Mouse (Mus musculus): ENCODE results near the gene Izumo1r.
"Not testable (repeated sequence)": the region's sequence is repeated elsewhere in the genome, so short reads cannot be mapped to it uniquely, and the experiment has no call there.

Izumo1r gene

GRCm38 (mm10) chr9:14904741-14905475 is 1.2 kb upstream of the Izumo1r start:
- peak; percentile 25 for DNase-seq

DNA sequence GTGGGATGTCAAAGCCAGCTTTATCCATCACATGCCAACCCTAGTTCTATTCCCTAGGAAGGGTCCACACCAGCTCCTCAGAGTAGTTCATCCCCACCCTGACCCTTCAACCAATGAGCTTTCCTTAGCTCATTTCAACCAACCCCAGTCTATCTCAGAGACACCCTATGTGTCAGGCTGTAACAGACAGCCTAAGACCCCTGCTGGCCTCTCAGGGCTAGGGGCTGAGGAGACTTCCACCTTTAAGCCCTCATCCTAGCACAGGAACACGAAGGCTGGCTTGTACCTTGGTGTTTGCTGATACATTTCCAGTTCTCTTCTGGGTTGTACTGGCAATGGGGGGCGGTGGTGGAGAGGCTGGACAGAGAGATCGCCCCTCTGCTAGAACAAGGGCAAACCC is 743 bp downstream of the Izumo1r start:
- DNase-seq = no peak

GRCm38 (mm10) chr9:14902416-14902815 is 1.3 kb downstream of the Izumo1r start:
- no peak for DNase-seq

DNA sequence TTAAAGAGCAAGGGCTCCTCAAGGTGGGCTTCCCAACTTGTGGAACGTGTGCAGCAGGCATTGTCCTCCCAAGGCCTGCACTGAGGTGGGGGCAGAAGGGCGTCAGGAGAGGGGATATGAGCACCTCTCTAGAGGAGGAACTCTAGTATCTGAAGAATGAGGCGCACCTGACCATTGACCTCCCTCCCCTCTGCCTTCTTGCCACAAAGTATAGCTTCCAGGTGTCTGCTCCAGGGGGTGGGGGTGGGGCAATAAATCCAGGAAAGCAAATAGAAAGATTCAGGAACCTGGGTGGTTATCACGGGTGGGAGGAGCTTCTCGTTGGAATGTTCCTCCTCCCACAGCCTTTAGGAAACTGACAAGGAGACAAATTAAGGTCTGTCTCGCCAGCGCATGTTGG is 2.0 kb downstream of the Izumo1r start:
- DNase-seq = no peak

GRCm38 (mm10) chr9:14897102-14897501 is 6.6 kb downstream of the Izumo1r start:
- no peak for DNase-seq

DNA sequence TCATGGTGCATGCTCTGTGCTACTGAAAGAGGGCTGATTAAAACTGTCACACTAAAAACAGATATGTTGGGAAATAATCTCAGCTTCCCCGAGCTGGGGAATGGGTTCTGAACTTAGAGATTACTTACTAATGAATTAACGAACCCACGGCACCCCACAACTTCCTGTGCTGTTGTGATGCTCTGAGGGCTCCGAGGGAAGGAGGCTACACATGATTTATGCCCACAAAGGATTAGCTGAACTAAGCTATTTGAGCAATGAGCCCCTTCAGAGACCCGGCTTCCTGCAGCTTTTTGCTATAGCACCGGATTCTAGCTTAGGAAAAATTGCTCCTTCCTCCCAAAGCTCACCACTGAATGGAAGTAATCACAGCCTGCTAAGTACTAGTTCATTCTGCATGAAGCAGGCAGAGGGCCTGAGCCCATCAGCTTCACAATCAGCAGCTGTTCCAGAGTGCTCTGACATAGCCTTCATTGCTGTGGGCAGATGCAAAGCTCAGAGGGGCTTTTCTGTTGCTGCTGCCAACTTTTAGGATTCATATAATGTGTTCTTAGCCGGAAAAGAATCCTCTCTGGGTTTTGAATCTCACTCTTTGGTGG is 8.4 kb downstream of the Izumo1r start:
- DNase-seq = no peak

DNA sequence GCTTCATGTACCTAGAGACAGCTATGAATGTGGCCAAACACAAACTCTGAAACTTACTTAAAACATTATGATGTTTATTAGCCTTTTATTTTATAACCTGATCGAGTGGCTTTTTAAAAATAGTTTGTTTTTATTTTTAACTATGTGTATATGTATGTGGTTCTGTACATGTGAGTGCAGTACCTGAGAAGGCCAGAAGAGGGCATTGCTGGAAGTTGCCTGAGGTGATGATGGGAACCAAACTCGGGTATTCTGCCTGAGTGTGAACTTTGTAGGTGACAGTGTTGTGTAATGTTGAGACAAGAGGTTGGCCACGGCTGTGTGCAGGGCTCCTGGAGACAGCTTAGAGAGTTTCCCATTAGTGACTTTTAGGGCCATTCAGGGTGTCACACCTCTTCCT is 9.1 kb downstream of the Izumo1r start:
- no peak for DNase-seq

- DNase-seq = no peak
Observed at GRCm38 (mm10) chr9:14893388-14893787, 10.4 kb downstream of the Izumo1r start.

- DNase-seq = no peak
Observed at GRCm38 (mm10) chr9:14891891-14892290, 11.9 kb downstream of the Izumo1r start.

DNA sequence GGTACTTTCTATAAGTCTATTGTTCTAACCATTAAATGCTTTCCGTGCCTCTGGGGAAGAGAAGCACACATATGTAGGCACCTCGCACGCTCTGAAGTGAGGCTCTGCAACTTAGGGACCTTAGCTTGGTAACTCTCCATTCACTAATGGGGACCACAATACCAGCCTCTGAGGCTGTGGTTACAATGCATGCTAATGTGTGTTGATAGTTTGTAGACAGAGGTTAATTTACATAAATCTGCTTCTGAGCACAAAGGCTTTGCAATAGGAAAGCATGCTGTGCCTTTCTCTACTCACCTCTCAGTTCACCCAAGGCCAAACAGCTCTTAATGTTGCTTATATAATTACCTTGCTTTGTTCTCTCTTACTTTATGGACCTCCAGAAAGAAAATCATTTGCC is 13.1 kb downstream of the Izumo1r start:
- DNase-seq = no peak

DNA sequence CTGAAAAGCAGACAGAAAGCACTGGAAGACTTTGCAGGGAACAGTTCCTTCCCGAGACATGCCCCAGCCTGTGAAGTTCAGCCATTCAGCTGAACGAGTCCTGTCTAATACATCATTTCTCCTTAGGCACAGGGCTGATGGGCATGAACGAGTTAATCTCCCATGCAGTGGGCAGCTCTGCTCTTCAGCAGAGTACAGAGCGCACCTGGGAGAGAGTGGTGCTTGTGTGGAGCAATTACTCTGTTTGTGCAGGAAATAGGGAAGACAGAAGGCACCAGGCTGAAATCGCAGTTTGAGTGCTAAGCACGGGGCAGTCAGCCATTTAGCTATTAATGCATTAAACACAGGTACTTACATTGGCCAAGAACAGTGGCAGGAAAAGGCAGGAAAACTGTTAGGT is 15.1 kb downstream of the Izumo1r start:
- DNase-seq = no peak

DNA sequence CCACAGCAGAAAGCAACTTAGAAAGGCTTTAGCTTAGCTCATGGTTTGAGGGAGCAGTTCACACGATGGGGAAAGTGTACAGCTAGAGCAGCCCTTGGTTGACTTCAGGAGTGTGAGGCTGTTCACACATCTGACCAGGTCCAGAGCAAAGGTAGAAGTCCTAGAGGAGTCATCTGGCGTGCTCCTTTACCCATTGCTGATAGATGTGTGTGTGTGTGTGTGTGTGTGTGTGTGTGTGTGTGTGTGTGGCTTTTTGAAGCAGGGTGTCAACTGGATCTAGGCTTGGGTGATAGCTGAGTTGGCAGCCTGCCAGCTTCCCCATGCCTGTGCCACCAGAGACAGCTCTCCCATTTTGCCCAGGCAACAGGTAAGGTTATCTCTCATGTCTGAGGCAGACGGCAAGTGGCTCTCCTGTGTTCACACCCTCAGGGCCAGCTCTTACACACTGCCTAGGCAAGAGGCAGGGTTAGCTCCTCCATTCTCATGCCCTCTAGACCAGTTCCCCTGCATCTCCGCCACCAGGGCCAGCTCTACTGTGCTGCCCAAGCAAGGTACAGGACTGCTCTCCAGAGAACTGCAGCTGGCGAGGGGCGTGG is 15.9 kb downstream of the Izumo1r start:
- no peak for DNase-seq

DNA sequence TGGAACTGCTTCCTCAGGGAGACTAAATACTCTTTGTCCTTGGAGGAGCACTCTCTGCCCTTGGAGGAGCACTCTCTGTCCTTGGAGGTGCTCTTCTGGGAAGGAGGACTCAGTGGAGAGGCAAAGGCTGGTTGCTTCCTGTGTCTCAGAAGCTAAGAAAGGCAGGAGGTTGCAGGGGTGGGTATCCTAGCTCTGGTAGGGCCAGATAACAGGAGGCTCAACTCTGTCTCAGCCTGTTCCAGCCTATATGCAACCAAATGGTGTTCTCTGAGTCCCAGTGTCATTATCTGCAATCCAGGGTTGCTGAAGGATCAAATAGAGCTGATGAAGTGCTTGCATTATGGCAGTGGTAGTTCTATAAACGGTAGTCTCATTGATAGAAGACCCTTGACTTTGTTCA is 17.8 kb downstream of the Izumo1r start:
- no peak for DNase-seq

DNA sequence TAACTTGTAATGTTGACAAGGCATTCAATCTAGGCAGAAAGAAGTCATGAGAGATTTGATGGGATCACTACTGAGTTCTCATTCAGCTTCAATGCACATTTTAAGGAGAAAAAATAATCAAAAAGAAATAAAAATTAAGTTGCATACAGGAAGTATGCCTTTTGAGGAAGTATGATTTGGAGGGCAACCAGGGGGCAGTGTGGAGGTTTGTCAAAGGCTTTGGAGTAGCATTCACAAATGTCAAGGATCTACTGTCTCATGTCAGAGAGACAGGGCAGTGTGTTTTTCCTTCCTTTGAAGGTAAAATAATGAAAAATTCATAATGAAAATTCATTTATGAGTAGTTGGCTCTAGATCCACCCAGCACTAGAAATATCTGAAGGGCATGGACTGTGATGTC is 18.6 kb downstream of the Izumo1r start:
- no peak for DNase-seq

DNA sequence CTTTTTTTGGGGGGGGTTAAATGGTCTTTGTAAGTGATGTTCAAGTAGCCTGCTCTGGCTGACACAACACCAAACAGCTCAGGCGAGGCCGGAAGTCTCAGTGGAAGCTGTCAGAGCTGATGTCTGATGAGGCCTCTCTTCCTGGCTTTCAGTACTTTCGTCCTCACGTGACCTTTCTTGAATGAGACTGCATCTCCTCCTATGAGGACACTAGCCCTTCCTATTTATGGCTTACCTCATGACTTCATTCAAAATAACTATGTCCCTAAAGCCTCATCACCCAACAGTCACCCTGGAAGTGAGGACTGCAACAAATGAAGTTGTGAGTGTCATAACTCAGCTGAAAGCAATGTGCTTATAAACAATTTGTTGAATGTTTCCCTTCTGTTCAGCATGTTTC is 19.1 kb downstream of the Izumo1r start:
- DNase-seq = no peak

GRCm38 (mm10) chr9:14876566-14876965 is 27.2 kb downstream of the Izumo1r start:
- not testable (repeated sequence) for DNase-seq

DNA sequence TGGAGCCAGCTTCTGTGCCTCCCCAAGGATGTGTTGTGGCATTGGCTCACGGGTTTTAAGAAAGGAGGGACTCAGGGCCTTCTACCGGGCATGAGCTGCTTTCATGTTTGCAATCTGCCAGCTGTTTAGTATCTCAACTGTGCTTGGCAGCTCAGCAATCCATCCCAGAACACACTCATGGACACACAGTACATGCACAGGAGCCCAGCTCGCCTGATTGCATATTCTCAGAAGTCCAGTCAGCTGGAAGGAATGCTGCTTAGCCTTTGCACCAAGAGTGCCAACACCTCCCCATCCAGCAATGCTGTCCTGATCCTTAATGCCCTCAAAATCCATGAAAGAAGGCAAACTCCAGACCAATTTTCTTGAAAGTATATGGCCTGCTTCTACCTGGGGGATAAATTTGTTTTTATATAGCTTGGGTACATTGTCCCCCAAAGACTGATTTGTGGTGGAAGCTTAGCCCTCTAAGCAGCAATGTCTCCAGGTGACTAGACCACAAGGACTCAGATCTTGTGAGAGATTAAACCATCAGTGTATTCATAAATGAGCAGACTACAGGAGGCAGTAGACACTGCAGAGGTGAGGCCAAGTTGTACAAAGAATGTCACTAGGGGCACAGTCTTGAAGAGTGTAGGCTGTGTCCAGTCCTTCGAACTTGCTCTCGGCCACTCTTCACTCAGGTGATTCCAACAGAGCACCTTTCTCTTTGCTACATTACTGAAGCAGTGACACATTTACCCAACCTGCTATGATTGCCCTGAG is 27.8 kb downstream of the Izumo1r start:
- no peak for DNase-seq

DNA sequence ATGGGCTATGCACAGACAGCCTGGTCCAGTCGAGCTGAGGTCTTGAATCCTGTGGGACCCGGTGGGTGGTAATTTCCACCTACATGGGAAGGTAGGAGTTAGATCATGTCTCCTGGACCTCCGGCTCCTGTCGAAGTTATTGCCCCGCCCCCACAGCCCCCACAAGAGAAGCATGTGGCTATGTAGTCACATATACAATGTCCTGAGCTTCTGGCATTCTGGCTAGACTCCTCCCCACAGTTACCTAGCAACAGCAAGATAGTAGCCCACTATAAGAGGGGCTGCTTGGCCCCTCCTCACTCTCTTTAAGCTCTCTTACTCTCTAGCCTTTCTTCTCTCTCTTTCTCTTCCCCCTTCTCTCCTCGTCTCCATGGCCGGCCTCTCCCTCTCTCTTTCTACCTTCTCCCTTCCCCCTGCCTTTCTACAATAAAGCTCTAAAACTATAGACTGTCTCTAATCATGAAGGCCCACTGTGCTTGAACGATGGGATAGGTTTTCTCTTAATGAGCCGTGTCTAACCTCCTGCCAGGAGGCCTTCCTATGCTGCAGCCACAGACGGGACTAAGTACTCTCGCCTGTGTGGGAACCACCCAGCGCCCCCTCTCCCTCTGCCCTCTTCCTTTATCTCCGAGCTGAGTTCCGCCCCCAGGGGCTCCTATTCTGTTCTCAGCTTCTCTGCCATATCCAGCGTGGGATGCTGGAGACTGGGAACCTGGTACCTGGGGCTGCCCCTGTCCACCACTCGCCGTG is 31.4 kb downstream of the Izumo1r start:
- no peak for DNase-seq

DNA sequence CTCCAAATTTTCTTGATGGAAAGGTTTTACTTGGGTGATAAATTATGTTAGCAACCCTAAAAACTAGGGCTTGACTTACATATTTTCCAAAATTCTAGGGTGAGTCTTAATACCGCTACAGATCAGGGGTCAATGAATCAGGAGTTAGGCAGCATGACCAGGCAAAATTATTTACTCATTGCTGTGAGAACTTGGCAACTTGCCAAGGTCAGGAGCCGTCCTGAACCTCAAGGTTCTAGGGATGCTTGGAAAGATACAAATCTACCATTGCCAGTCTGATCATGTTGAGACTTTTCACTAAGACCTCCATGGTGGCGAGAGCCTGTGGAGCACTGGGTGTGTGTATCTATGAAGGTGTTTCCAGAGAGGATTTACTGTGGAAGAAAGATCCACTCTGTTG is 32.2 kb downstream of the Izumo1r start:
- DNase-seq = no peak

DNA sequence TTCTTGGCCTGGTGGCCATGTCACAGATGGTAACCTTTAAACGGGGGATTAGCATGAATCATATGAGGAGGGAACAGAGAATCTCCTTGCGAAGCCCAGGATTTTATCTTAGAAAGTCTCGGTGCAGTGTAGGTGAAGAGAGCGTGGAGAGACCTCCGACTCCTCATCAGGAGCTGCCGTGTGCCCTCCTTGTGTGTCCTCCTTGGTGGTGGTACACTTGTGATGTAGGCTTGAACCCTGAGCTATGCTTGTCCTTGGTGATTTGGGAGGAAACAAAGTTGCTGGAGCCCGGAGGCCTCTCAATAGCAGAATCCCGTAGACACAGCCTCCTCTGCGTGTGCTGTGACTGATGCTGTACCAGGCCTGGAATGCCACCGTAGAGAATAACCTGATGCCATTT is 32.9 kb downstream of the Izumo1r start:
- DNase-seq = no peak

GRCm38 (mm10) chr9:14870377-14870776 is 33.4 kb downstream of the Izumo1r start:
- DNase-seq = no peak

DNA sequence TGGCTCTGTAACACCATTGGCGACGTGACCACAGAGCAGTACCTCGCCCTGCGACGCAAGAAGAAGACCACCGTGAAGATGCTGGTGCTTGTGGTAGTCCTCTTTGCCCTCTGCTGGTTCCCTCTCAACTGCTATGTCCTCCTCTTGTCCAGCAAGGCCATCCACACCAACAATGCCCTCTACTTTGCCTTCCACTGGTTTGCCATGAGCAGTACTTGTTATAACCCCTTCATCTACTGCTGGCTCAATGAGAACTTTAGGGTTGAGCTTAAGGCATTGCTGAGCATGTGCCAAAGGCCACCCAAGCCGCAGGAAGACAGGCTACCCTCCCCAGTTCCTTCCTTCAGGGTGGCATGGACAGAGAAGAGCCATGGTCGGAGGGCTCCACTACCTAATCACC is 35.4 kb downstream of the Izumo1r start:
- no peak for DNase-seq

- DNase-seq = peak; percentile 49
Observed at GRCm38 (mm10) chr9:14866957-14867356, 36.8 kb downstream of the Izumo1r start.
